Mouse (Mus musculus) cortical plate, adult 2 months (tissue): ENCODE measurements around the gene Pik3r4.

ENCODE experiments used
- CTCF ChIP-seq: fragments of 200-500 bp; IDR thresholded peaks from 2 replicates; pipeline ENCODE4 v1.5.1; 2011; ENCODE audit warnings: mild to moderate bottlenecking, control low read depth, low read length; ENCODE audit not compliant: insufficient read depth; ENCODE audit errors: extremely low read depth
- POLR2A ChIP-seq: fragments of 200-500 bp; IDR thresholded peaks from 2 replicates; pipeline ENCODE4 v1.6.1; 2011; ENCODE audit warnings: mild to moderate bottlenecking, low read length, control low read depth; ENCODE audit not compliant: insufficient read depth; ENCODE audit errors: extremely low read depth

DNA sequence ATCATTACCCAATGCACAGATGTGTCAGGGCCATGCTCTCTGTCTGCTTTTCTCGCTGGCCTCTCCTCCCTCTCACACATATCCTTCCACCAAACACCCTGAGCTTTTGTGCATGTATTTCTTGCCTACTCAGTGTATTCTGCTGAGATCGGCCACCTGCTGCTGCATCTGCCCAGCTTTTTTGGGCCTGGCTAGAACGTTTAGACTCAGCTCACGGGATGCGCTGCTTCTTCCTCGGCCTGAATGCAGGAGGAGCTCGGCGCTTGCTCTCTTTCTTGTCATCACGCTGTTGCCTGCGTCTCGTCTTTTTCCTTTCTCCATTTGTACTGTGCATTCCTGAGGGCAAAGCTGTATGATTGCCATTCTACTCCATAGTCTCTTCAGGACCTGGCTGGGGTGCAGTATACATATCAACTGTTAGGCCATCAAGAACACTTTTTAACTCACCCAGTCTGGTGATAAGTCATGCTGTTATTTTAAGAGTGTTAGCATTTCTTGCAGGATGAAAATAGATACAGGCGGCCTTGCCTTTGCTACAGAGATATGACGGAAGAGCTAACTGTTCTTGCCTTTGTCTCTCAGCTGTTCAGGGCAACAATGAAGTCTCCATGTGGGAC is 41.9 kb downstream of the Pik3r4 start:
- TF ChIP-seq CTCF, result no peak
- TF ChIP-seq POLR2A, result no peak
